Mouse (Mus musculus) spleen, adult 2 months (tissue): ENCODE measurements around the gene Sowahc.

ENCODE experiments used
- CTCF ChIP-seq: fragments of 200-500 bp; IDR thresholded peaks from 2 replicates; pipeline ENCODE4 v1.5.1; 2011; ENCODE audit warnings: mild to moderate bottlenecking, inconsistent platforms; ENCODE audit not compliant: insufficient read depth, insufficient read length, insufficient replicate concordance; ENCODE audit errors: extremely low read depth
- POLR2A ChIP-seq: fragments of 200-500 bp; IDR thresholded peaks from 2 replicates; pipeline ENCODE4 v1.6.1; 2011; ENCODE audit warnings: low read depth, low read length, inconsistent platforms

DNA sequence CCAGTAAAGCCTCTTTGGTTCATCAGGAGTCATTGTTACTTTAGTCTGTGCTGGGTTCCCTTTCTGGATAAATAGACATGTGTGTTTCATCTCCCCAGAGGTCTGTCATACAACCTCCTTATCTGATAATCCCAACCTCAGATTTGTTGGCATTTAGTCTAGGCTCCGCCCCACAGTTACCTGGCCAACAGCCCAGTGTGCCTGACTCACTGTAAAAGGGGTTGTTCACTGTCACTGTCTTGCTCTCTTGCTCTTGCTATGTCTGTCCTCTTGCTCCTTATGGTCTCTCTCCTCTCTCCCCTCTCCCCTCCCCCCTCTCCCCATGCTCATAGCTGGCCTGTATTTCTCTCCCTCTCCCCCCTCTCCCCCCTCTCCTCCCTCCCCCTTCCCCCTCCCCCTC, 44.3 kb downstream of the Sowahc start:
- no peak for TF ChIP-seq CTCF
- no peak for TF ChIP-seq POLR2A
